Mouse (Mus musculus) myocyte (in vitro differentiated cells): ENCODE results near the gene Gtf3a. TPM values are rescaled to one million over a fixed set of nuclear protein-coding genes. Genes with fewer than 3 reads are reported as not detected.
"Not testable (repeated sequence)": the region's sequence is repeated elsewhere in the genome, so short reads cannot be mapped to it uniquely, and the experiment has no call there.

ENCODE experiments used
- H3K27me3 ChIP-seq: one replicate; pipeline ENCODE4 v1.6.1; 2011; ENCODE audit not compliant: control insufficient read depth, insufficient read depth, insufficient read length
- H3K36me3 ChIP-seq: one replicate; pipeline ENCODE4 v1.6.1; 2011; ENCODE audit not compliant: control insufficient read depth, insufficient read depth
- H3K4me2 ChIP-seq: one replicate; pipeline ENCODE4 v1.6.1; 2011; ENCODE audit warnings: low read depth, control low read depth
- H3K4me3 ChIP-seq: one replicate; pipeline ENCODE4 v1.5.1; 2011; ENCODE audit warnings: mild to moderate bottlenecking, control low read depth, moderate library complexity
- H3K79me2 ChIP-seq: one replicate; pipeline ENCODE4 v1.6.1; 2011; ENCODE audit not compliant: control insufficient read depth, insufficient read depth
- H3ac ChIP-seq: one replicate; pipeline ENCODE4 v1.6.1; 2011; ENCODE audit not compliant: control insufficient read depth, insufficient read length
- CEBPB ChIP-seq: IDR thresholded peaks from 2 replicates; pipeline ENCODE4 v1.6.1; 2011; ENCODE audit warnings: mild to moderate bottlenecking, moderate library complexity; ENCODE audit not compliant: poor library complexity, insufficient read depth, severe bottlenecking
- E2F4 ChIP-seq: IDR thresholded peaks from one replicate; pipeline ENCODE4 v1.6.1; 2011; ENCODE audit warnings: mild to moderate bottlenecking, control low read depth, moderate library complexity; ENCODE audit not compliant: insufficient read depth
- MAX ChIP-seq: IDR thresholded peaks from one replicate; pipeline ENCODE4 v1.6.1; 2011; ENCODE audit warnings: low read depth, mild to moderate bottlenecking, control low read depth
- MYOD1 ChIP-seq, 3 experiments: IDR thresholded peaks; one replicate each; pipeline ENCODE4 v1.6.1; 2011; ENCODE audit warnings: control low read depth in 2 of 3, low read depth in 2 of 3, mild to moderate bottlenecking in 2 of 3, moderate library complexity in 1 of 3; ENCODE audit not compliant: insufficient read length in 2 of 3, control insufficient read depth in 1 of 3
- MYOG ChIP-seq, 3 experiments: IDR thresholded peaks; one replicate each; pipeline ENCODE4 v1.6.1; 2011; ENCODE audit warnings: control low read depth in 2 of 3, low read depth in 2 of 3, mild to moderate bottlenecking in 2 of 3; ENCODE audit not compliant: insufficient read length in 2 of 3, control insufficient read depth in 1 of 3, insufficient read depth in 1 of 3
- POLR2A ChIP-seq: IDR thresholded peaks from one replicate; pipeline ENCODE4 v1.6.1; 2011; ENCODE audit warnings: low read depth, mild to moderate bottlenecking, control low read depth, moderate library complexity; ENCODE audit not compliant: insufficient read length
- POLR2AphosphoS2 ChIP-seq: IDR thresholded peaks from one replicate; pipeline ENCODE4 v1.6.1; 2011; ENCODE audit warnings: low read depth, control low read depth; ENCODE audit not compliant: insufficient read length
- REST ChIP-seq: IDR thresholded peaks from one replicate; pipeline ENCODE4 v1.6.1; 2011; ENCODE audit warnings: mild to moderate bottlenecking, control low read depth, moderate library complexity; ENCODE audit not compliant: insufficient read depth, insufficient read length
- SRF ChIP-seq: IDR thresholded peaks from one replicate; pipeline ENCODE4 v1.6.1; 2011; ENCODE audit warnings: low read depth; ENCODE audit not compliant: control insufficient read depth, insufficient read length
- TCF12 ChIP-seq: IDR thresholded peaks from one replicate; pipeline ENCODE4 v1.6.1; 2011; ENCODE audit warnings: mild to moderate bottlenecking, control low read depth; ENCODE audit not compliant: poor library complexity, insufficient read depth, severe bottlenecking
- TCF3 ChIP-seq: IDR thresholded peaks from one replicate; pipeline ENCODE4 v1.6.1; 2011; ENCODE audit warnings: low read depth, control low read depth; ENCODE audit not compliant: insufficient read length
- USF1 ChIP-seq: IDR thresholded peaks from one replicate; pipeline ENCODE4 v1.6.1; 2011; ENCODE audit warnings: low read depth, mild to moderate bottlenecking, control low read depth, moderate library complexity
- polyA plus RNA-seq: library from polyadenylated mRNA; unstranded; fragments of >200 nt; fragmentation: generic; extraction: Trizol; gene quantifications from one replicate; pipeline ENCODE4 v1.2.1, GENCODE M21; 2012; ENCODE audit warnings: missing spikeins

Gtf3a gene
- polyA plus RNA-seq, 1 experiment = 49.9 TPM

DNA sequence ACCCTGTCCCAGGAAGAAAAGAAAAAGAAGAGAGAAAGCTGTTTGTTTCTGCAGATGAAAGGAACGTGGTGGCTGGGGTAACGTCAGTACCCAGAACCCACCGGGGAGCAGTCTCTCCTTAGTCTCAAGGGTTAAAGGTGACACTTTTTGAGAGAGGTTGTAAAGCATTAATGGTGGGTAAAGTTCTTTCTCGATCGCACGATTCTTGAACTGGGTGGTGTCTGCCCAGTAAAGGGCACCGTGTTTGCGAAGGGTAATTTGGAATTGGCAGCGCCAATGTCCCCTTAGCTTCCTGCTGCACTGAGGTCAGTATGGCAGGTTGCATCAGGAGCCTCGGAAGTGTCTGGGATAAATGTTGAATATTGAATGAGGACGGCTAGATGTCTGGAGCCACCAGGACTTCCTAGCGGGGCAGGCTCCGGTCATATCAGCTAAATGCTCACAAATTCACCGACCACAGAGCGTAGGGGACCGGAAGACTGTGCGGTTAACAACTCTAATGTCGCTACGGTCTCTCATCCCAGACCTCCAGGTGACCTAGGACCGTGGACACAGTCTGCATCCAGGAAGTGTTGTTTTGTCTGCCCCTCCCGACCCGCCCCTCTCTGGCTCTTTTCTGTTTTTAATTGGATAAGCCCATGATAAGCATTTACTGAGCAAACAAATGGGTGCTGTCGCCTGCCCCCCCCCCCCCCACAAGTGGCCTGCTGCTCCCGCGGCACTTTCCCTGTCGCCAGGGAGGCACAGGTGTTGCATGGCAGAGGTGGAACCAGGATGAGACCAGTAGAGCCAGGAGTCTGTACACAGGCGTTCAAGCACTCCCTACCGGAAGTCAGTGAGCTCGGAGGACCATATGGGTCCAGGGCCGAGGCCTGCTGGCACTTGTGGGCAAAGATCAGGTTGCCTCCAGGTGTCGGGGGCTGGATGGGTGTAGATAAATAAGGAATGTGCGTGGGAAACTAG is 10.6 kb upstream of the Gtf3a start:
- H3K4me3 ChIP-seq = no peak overlapping the region
- TF ChIP-seq TCF12 (no peak), MYOG (IDR thresholded peaks at IDR 0.05; ENCODE audit: control insufficient read depth in 1 of 3, insufficient read depth in 1 of 3, insufficient read length in 2 of 3, low read depth in 2 of 3) (no peak), MYOD1 (IDR thresholded peaks at IDR 0.05; ENCODE audit: control insufficient read depth in 1 of 3, insufficient read length in 2 of 3, low read depth in 2 of 3) (no peak), POLR2AphosphoS2 (no peak), POLR2A (no peak), REST (no peak), MAX (no peak), USF1 (no peak), CEBPB (no peak), SRF (no peak), TCF3 (no peak), E2F4 (no peak)
- no peaks in the 10 kb centered on the region for H3K79me2 ChIP-seq
- H3K36me3 ChIP-seq = no peaks in the 10 kb centered on the region
- H3ac ChIP-seq = no peak overlapping the region
- H3K4me2 ChIP-seq = no peak overlapping the region
- H3K27me3 ChIP-seq = no peaks in the 10 kb centered on the region

DNA sequence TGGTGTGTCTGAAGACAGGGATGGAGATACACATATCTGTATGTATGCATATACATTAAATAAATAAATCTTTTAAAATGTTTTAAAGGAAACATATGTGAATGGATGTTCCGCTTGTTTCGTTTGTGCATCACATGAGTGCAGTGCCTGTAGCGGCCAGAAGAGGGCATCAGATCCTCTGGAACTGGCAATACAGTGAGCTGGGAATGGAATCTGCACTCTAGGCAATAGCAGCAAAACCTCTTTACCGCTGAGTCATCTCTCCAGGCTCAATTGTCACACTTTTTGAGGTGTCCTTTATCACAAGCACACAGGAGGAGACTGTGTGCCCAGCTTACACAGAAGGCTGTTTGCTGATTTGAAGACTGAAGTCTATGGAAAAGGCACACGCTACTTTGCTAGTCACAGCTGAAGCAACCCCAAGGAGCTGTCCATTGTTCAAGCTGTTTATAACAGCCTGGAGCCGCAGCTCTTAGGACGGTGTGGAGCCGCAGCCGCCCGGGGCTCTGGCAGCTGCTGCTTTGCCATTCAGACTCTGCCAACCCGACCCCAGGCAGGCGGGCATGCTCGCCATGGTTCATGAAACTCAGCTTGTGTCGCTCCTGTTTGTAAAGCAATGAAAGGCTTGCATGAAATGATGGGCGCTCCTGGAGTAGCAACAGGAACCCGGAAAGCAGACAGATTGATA is 9.2 kb upstream of the Gtf3a start:
- no peak overlapping the region for H3ac ChIP-seq
- H3K79me2 ChIP-seq = no peaks in the 10 kb centered on the region
- TF ChIP-seq USF1 (no peak), E2F4 (no peak), MYOD1 (IDR thresholded peaks at IDR 0.05; ENCODE audit: control insufficient read depth in 1 of 3, insufficient read length in 2 of 3, low read depth in 2 of 3) (no peak), TCF3 (no peak), SRF (no peak), MAX (no peak), TCF12 (no peak), POLR2A (no peak)
- H3K4me3 ChIP-seq = no peak overlapping the region
- no peaks in the 10 kb centered on the region for H3K27me3 ChIP-seq
- H3K36me3 ChIP-seq = no peaks in the 10 kb centered on the region
- H3K4me2 ChIP-seq = no peak overlapping the region

- TF ChIP-seq MYOG (IDR thresholded peaks at IDR 0.05; ENCODE audit: control insufficient read depth in 1 of 3, insufficient read depth in 1 of 3, insufficient read length in 2 of 3, low read depth in 2 of 3) (no peak), TCF12 (no peak), MAX (no peak)
- H3ac ChIP-seq = no peak overlapping the region
- no peaks in the 10 kb centered on the region for H3K36me3 ChIP-seq
- H3K4me3 ChIP-seq = no peak overlapping the region
- H3K27me3 ChIP-seq = no peaks in the 10 kb centered on the region
- H3K79me2 ChIP-seq = no peaks in the 10 kb centered on the region
- H3K4me2 ChIP-seq = no peak overlapping the region
Measured at GRCm38 (mm10) chr5:146940219-146940618, 8.2 kb upstream of the Gtf3a start.

GRCm38 (mm10) chr5:146941939-146942338 is 6.5 kb upstream of the Gtf3a start:
- not testable (repeated sequence) for H3ac ChIP-seq, H3K79me2 ChIP-seq

GRCm38 (mm10) chr5:146942965-146943364 is 5.5 kb upstream of the Gtf3a start:
- H3K79me2 ChIP-seq = no peaks in the 10 kb centered on the region
- no peak overlapping the region for H3ac ChIP-seq
- H3K4me2 ChIP-seq = no peak overlapping the region
- no peaks in the 10 kb centered on the region for H3K36me3 ChIP-seq
- TF ChIP-seq MAX = no peak
- TF ChIP-seq MYOG (IDR thresholded peaks at IDR 0.05; ENCODE audit: control insufficient read depth in 1 of 3, insufficient read depth in 1 of 3, insufficient read length in 2 of 3, low read depth in 2 of 3) = no peak
- TF ChIP-seq TCF3 = no peak
- TF ChIP-seq POLR2AphosphoS2 = no peak
- no peak for TF ChIP-seq TCF12
- no peak for TF ChIP-seq CEBPB
- TF ChIP-seq SRF = no peak
- TF ChIP-seq REST = no peak
- TF ChIP-seq MYOD1 (IDR thresholded peaks at IDR 0.05; ENCODE audit: control insufficient read depth in 1 of 3, insufficient read length in 2 of 3, low read depth in 2 of 3) = no peak
- no peak for TF ChIP-seq USF1
- TF ChIP-seq E2F4 = no peak
- TF ChIP-seq POLR2A = no peak
- H3K4me3 ChIP-seq = no peak overlapping the region
- no peaks in the 10 kb centered on the region for H3K27me3 ChIP-seq

More at GRCm38 (mm10) chr5:146941939-146942338, 6.5 kb upstream of the Gtf3a start:
- not testable (repeated sequence) for H3K4me3 ChIP-seq, H3K27me3 ChIP-seq, H3K36me3 ChIP-seq, H3K4me2 ChIP-seq
